Mouse (Mus musculus) cerebellum, adult 2 months (tissue): ENCODE measurements around the gene Kiss1r.

Experiments
- CTCF ChIP-seq: fragments of 200-500 bp; IDR thresholded peaks from 2 replicates; pipeline ENCODE4 v1.5.1; 2011; ENCODE audit warnings: low read depth, mild to moderate bottlenecking, control low read depth, low read length, moderate library complexity, borderline replicate concordance; ENCODE audit not compliant: insufficient read depth
- POLR2A ChIP-seq: fragments of 200-500 bp; IDR thresholded peaks from 2 replicates; pipeline ENCODE4 v1.6.1; 2011; ENCODE audit warnings: low read length, control low read depth, borderline replicate concordance; ENCODE audit not compliant: insufficient read depth

- TF ChIP-seq POLR2A = no peak
- TF ChIP-seq CTCF = no peak
Measured at GRCm38 (mm10) chr10:79928907-79929701, 12.3 kb downstream of the Kiss1r start.
